Mouse (Mus musculus) liver, embryonic 14.5 days (tissue): Measurements from ENCODE around the gene Vwa3b. TPM values are rescaled to one million over a fixed set of nuclear protein-coding genes. Genes with fewer than 3 reads are reported as not detected.

Source experiments
- ATAC-seq: fragments of 200-750 bp; cut with Nextera tagmentation; 2 replicates; pipeline ENCODE4 v1.8.0; 2017; ENCODE audit warnings: moderate number of reproducible peaks, mild to moderate bottlenecking, moderate library complexity; ENCODE audit not compliant: insufficient read depth
- DNase-seq, 3 experiments: peaks; one replicate each; pipeline ENCODE4 v3.0.0-alpha.2; 2012 to 2013; ENCODE audit warnings: low read depth in 3 of 3, low spot score in 3 of 3
- H3K27ac ChIP-seq: fragments of 300-500 bp; sonication (generic); 2 replicates; pipeline ENCODE4 v1.5.1; 2014; ENCODE audit warnings: moderate library complexity, mild to moderate bottlenecking, control low read depth, inconsistent platforms
- H3K27me3 ChIP-seq: fragments of 300-500 bp; sonication (generic); 2 replicates; pipeline ENCODE4 v1.6.1; 2014; ENCODE audit warnings: mild to moderate bottlenecking, low read length, moderate library complexity; ENCODE audit not compliant: control insufficient read depth, insufficient read depth
- H3K36me3 ChIP-seq: fragments of 300-500 bp; sonication (generic); replicated peaks from 2 replicates; pipeline ENCODE4 v1.6.1; 2014; ENCODE audit warnings: low read depth; ENCODE audit not compliant: control insufficient read depth, insufficient read depth
- H3K4me1 ChIP-seq, 2 experiments: fragments of 200-500 bp in 1 of 2; fragments of 300-500 bp in 1 of 2; sonication (generic) in 1 of 2; replicated peaks; 2 replicates each; pipeline ENCODE4 v1.6.1; 2012 to 2014; ENCODE audit warnings: antibody characterized with exemption in 1 of 2, inconsistent platforms in 1 of 2, low read length in 1 of 2; ENCODE audit not compliant: control insufficient read depth in 2 of 2, insufficient read depth in 2 of 2
- H3K4me2 ChIP-seq: fragments of 300-500 bp; sonication (generic); 2 replicates; pipeline ENCODE4 v1.6.1; 2014; ENCODE audit warnings: low read depth, mild to moderate bottlenecking, control low read depth, moderate library complexity
- H3K4me3 ChIP-seq, 2 experiments: fragments of 200-500 bp in 1 of 2; fragments of 300-500 bp in 1 of 2; sonication (generic) in 1 of 2; 2 replicates each; pipeline ENCODE4 v1.5.1; 2012 to 2014; ENCODE audit warnings: low read depth in 2 of 2, low read length in 2 of 2, mild to moderate bottlenecking in 2 of 2, control low read depth in 1 of 2, inconsistent platforms in 1 of 2, moderate library complexity in 1 of 2; ENCODE audit not compliant: insufficient read depth in 1 of 2
- H3K9ac ChIP-seq: fragments of 300-500 bp; sonication (generic); replicated peaks from 2 replicates; pipeline ENCODE4 v1.6.1; 2014; ENCODE audit warnings: mild to moderate bottlenecking, control low read depth, moderate library complexity
- H3K9me3 ChIP-seq: fragments of 300-500 bp; sonication (generic); 2 replicates; pipeline ENCODE4 v1.6.1; 2016; ENCODE audit warnings: low read length, mixed read lengths; ENCODE audit not compliant: control insufficient read depth
- CTCF ChIP-seq: IDR thresholded peaks from 2 replicates; pipeline ENCODE4 v1.5.1; 2016; ENCODE audit warnings: antibody characterized with exemption, low read depth, control low read depth
- EP300 ChIP-seq: IDR thresholded peaks from 2 replicates; pipeline ENCODE4 v1.6.1; 2016; ENCODE audit warnings: antibody characterized with exemption, low read depth
- WGBS: fragments of 180-500 bp; shearing (Covaris S2); extraction: QIAGEN DNeasy Blood & Tissue Kit; methylation state at CpG from one replicate; pipeline ENCODE4 v1.1.7; 2014; ENCODE audit not compliant: insufficient replicate concordance; 5-methylcytosine and 5-hydroxymethylcytosine counted together
- polyA plus RNA-seq, 2 experiments: library from polyadenylated mRNA; depleted of rRNA in 1 of 2; stranded (reverse) in 1 of 2; unstranded in 1 of 2; fragments of >200 nt; fragmentation: Nextera tagmentation in 1 of 2; extraction: Ambion mirVana in 1 of 2; gene quantifications; 2 replicates each; pipeline versions ENCODE4 v1.2.1 to v1.2.3; 2012 to 2014

Vwa3b gene
- polyA plus RNA-seq, 2 experiments = not detected

DNA sequence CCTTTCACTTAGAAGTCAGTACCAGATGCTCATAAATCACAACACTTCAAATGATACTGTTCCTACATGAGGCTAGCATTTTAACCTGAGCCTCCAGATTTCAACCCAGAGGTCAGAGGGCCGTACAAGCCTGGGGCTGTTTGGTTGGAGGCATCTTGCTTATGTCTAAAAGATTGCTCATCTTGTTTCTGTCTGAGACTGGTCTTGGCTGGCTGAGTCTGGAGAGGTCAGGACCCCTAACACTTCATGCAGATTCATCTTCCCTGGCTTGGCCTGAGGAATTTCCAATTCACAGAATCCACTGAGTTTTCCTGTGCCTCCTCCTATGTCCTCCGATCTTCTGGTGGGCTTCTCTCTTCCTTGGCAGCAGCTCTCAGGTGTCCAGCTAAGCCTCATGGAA lies 57.7 kb downstream of the Vwa3b start:
- Histone ChIP-seq H3K9me3 (no peaks in the 10 kb centered on the region), H3K27ac (no peak overlapping the region), H3K4me3 (no peak overlapping the region), H3K9ac (no peak overlapping the region), H3K36me3 (no peaks in the 10 kb centered on the region), H3K27me3 (no peaks in the 10 kb centered on the region), H3K4me1 (no peaks in the 10 kb centered on the region), H3K4me2 (no peak overlapping the region)
- 54% methylated on average over 2 of the region's 2 CpGs for WGBS
- ATAC-seq = no peak
- TF ChIP-seq EP300 (no peak), CTCF (no peak)
- DNase-seq = no peak

GRCm38 (mm10) chr1:37085171-37085570 lies 58.8 kb downstream of the Vwa3b start:
- no peaks in the 10 kb centered on the region for H3K27me3 ChIP-seq
- no peak overlapping the region for H3K4me3 ChIP-seq
- H3K36me3 ChIP-seq = no peaks in the 10 kb centered on the region
- no peaks in the 10 kb centered on the region for H3K4me1 ChIP-seq
- H3K9me3 ChIP-seq = no peaks in the 10 kb centered on the region
- no peak overlapping the region for H3K9ac ChIP-seq
- WGBS = 37% methylated on average over 7 of the region's 7 CpGs
- H3K4me2 ChIP-seq = no peak overlapping the region
- H3K27ac ChIP-seq = no peak overlapping the region
- no peak for TF ChIP-seq CTCF
- no peak for TF ChIP-seq EP300
- DNase-seq (no peak), ATAC-seq (no peak)

DNA sequence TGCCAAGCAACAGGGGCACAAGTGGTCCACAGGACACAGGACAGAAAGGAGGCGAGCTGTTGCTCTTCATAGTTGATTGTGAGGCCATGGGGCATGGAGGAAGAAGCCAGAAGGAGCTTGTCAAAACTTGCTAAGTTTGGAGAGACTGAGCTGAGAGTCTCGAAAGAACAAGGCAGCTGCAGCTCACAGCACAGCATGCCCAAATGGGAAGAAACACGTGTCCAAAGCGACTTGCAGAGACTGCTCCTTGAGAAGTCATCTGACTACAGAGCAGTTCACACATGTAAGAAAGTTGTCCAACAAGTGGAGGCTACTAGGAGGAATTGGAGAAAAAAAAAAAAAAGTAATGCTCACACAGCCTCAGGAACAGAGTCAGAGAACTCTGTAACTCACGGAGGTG lies 62.8 kb downstream of the Vwa3b start:
- Histone ChIP-seq H3K4me3 (no peak overlapping the region), H3K27ac (no peak overlapping the region), H3K4me1 (no peaks in the 10 kb centered on the region), H3K4me2 (no peak overlapping the region), H3K27me3 (no peaks in the 10 kb centered on the region), H3K36me3 (no peaks in the 10 kb centered on the region), H3K9ac (no peak overlapping the region), H3K9me3 (no peaks in the 10 kb centered on the region)
- ATAC-seq = no peak
- DNase-seq = no peak
- WGBS = 44% methylated on average over 5 of the region's 5 CpGs
- no peak for TF ChIP-seq EP300
- no peak for TF ChIP-seq CTCF

GRCm38 (mm10) chr1:37097382-37098093 lies 71.1 kb downstream of the Vwa3b start:
- H3K9ac ChIP-seq = no peak overlapping the region
- no peaks in the 10 kb centered on the region for H3K9me3 ChIP-seq
- no peaks in the 10 kb centered on the region for H3K36me3 ChIP-seq
- no peak overlapping the region for H3K27ac ChIP-seq
- H3K4me2 ChIP-seq = no peak overlapping the region
- no peak overlapping the region for H3K4me3 ChIP-seq
- H3K27me3 ChIP-seq = no peaks in the 10 kb centered on the region
- ATAC-seq = no peak
- no peaks in the 10 kb centered on the region for H3K4me1 ChIP-seq
- TF ChIP-seq CTCF = no peak
- no peak for TF ChIP-seq EP300
- DNase-seq = no peak
- 72% methylated on average over 17 of the region's 17 CpGs for WGBS

DNA sequence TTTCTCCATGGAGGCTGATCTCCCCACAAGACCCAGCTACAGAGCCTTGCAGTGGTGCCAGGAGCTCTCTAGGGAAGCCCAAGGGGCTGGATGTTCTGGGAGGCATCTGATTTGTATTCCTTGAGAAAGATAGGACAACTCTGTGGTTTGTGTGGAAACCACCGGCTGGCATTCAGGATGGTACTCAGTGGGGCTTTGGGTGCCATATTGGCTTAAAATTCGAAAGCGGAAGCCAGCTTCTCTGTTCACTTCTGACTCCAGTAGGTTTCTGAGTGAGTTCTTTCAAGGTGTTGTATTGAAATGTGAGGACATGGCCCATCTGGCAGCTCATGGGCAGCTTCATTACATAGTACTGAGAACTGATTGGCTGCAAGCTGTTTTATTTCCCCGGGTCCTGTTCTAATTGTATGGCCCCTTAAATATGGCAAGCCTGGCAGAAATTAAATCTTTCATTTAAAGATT lies 71.7 kb downstream of the Vwa3b start:
- no peak overlapping the region for H3K4me3 ChIP-seq
- no peaks in the 10 kb centered on the region for H3K36me3 ChIP-seq
- no peak overlapping the region for H3K27ac ChIP-seq
- no peak for TF ChIP-seq CTCF
- ATAC-seq = no peak
- no peaks in the 10 kb centered on the region for H3K27me3 ChIP-seq
- 83% methylated on average over 4 of the region's 4 CpGs for WGBS
- no peak overlapping the region for H3K4me2 ChIP-seq
- H3K4me1 ChIP-seq = no peaks in the 10 kb centered on the region
- no peak for DNase-seq
- H3K9me3 ChIP-seq = no peaks in the 10 kb centered on the region
- H3K9ac ChIP-seq = no peak overlapping the region
